Mouse (Mus musculus) neural tube, embryonic 13.5 days (tissue): ENCODE measurements at regions not wholly inside any gene's neighbourhood (a gene's known extent, or its start where the extent isn't known, plus 50 kb on each side); places are given as distances from the start of the nearest gene placed in this dataset.

Experiments
- ATAC-seq: fragments of 200-750 bp; cut with Nextera tagmentation; 2 replicates; pipeline ENCODE4 v1.8.0; 2017; ENCODE audit warnings: low read depth, mild to moderate bottlenecking, moderate TSS enrichment, moderate library complexity
- H3K27ac ChIP-seq: fragments of 300-500 bp; sonication (generic); replicated peaks from 2 replicates; pipeline ENCODE4 v1.5.1; 2015; ENCODE audit warnings: moderate library complexity, mild to moderate bottlenecking, inconsistent platforms
- H3K27me3 ChIP-seq: fragments of 300-500 bp; sonication (generic); 2 replicates; pipeline ENCODE4 v1.6.1; 2015; ENCODE audit warnings: mild to moderate bottlenecking, inconsistent platforms
- H3K36me3 ChIP-seq: fragments of 300-500 bp; sonication (generic); 2 replicates; pipeline ENCODE4 v1.6.1; 2015; ENCODE audit warnings: mild to moderate bottlenecking, inconsistent platforms
- H3K4me1 ChIP-seq: fragments of 300-500 bp; sonication (generic); replicated peaks from 2 replicates; pipeline ENCODE4 v1.6.1; 2015; ENCODE audit warnings: inconsistent platforms
- H3K4me2 ChIP-seq: fragments of 300-500 bp; sonication (generic); 2 replicates; pipeline ENCODE4 v1.6.1; 2015; ENCODE audit warnings: inconsistent platforms, mild to moderate bottlenecking, moderate library complexity
- H3K4me3 ChIP-seq: fragments of 300-500 bp; sonication (generic); 2 replicates; pipeline ENCODE4 v1.5.1; 2015; ENCODE audit warnings: mild to moderate bottlenecking, inconsistent platforms
- H3K9ac ChIP-seq: fragments of 300-500 bp; sonication (generic); 2 replicates; pipeline ENCODE4 v1.6.1; 2015; ENCODE audit warnings: moderate library complexity, mild to moderate bottlenecking, inconsistent platforms
- H3K9me3 ChIP-seq: fragments of 300-500 bp; sonication (generic); 2 replicates; pipeline ENCODE4 v1.6.1; 2016; ENCODE audit warnings: inconsistent platforms
- WGBS: fragments of 180-500 bp; shearing (Covaris S2); methylation state at CpG from one replicate; pipeline ENCODE4 v1.1.7; 2015; 5-methylcytosine and 5-hydroxymethylcytosine counted together

GRCm38 (mm10) chr13:70017535-70017934, 215.3 kb downstream of the Med10 start:
- no peak overlapping the region for H3K27ac ChIP-seq
- 77% methylated on average over 5 of the region's 5 CpGs for WGBS
- H3K9me3 ChIP-seq, result no peaks in the 10 kb centered on the region
- H3K9ac ChIP-seq, result no peak overlapping the region
- no peak overlapping the region for H3K4me3 ChIP-seq
- peaks cover 19% of the 10 kb centered on the region for H3K4me1 ChIP-seq
- no peak overlapping the region for H3K4me2 ChIP-seq
- ATAC-seq, result no peak
- no peaks in the 10 kb centered on the region for H3K27me3 ChIP-seq
- H3K36me3 ChIP-seq, result no peaks in the 10 kb centered on the region

GRCm38 (mm10) chr13:70019999-70020838, 218.0 kb downstream of the Med10 start:
- Histone ChIP-seq H3K9ac (no peak overlapping the region), H3K4me1 (peaks cover 14% of the 10 kb centered on the region), H3K9me3 (no peaks in the 10 kb centered on the region), H3K36me3 (no peaks in the 10 kb centered on the region), H3K27me3 (no peaks in the 10 kb centered on the region), H3K4me2 (no peak overlapping the region), H3K4me3 (no peak overlapping the region), H3K27ac (peak overlapping the region; percentile 68)
- 9% methylated on average over 7 of the region's 7 CpGs for WGBS
- peak; percentile 76 for ATAC-seq

GRCm38 (mm10) chr13:70033249-70033648, 231.1 kb downstream of the Med10 start:
- Histone ChIP-seq H3K9ac (no peak overlapping the region), H3K9me3 (no peaks in the 10 kb centered on the region), H3K4me3 (no peak overlapping the region), H3K27me3 (no peaks in the 10 kb centered on the region), H3K4me1 (peaks cover 20% of the 10 kb centered on the region), H3K36me3 (no peaks in the 10 kb centered on the region), H3K4me2 (no peak overlapping the region), H3K27ac (no peak overlapping the region)
- ATAC-seq, result no peak
- WGBS, result 70% methylated on average over 6 of the region's 6 CpGs

GRCm38 (mm10) chr13:70033763-70034162, 231.6 kb downstream of the Med10 start:
- Histone ChIP-seq H3K27ac (no peak overlapping the region), H3K27me3 (no peaks in the 10 kb centered on the region), H3K36me3 (no peaks in the 10 kb centered on the region), H3K4me3 (no peak overlapping the region), H3K4me2 (no peak overlapping the region), H3K9ac (no peak overlapping the region), H3K4me1 (peaks cover 25% of the 10 kb centered on the region), H3K9me3 (no peaks in the 10 kb centered on the region)
- WGBS, result 52% methylated on average over 4 of the region's 4 CpGs
- no peak; the same call in 1 of the 2 replicates for ATAC-seq

- WGBS, result 21% methylated on average over 11 of the region's 11 CpGs
- H3K27me3 ChIP-seq, result no peaks in the 10 kb centered on the region
- ATAC-seq, result peak; percentile 82
Measured at GRCm38 (mm10) chr13:70037985-70038667, 235.9 kb downstream of the Med10 start.

GRCm38 (mm10) chr13:70057920-70058319, 255.7 kb downstream of the Med10 start:
- H3K9me3 ChIP-seq, result no peaks in the 10 kb centered on the region
- ATAC-seq, result no peak

More at GRCm38 (mm10) chr13:70037985-70038667, 235.9 kb downstream of the Med10 start:
- H3K27ac ChIP-seq, result peak overlapping the region; percentile 74
- peak overlapping the region; percentile 20; the same call in 1 of the 2 replicates for H3K4me2 ChIP-seq
- no peaks in the 10 kb centered on the region for H3K9me3 ChIP-seq
- H3K36me3 ChIP-seq, result no peaks in the 10 kb centered on the region
- no peak overlapping the region for H3K9ac ChIP-seq
- H3K4me1 ChIP-seq, result peaks cover 21% of the 10 kb centered on the region
- no peak overlapping the region for H3K4me3 ChIP-seq

GRCm38 (mm10) chr13:70061363-70061945, 259.3 kb downstream of the Med10 start:
- peaks cover 35% of the 10 kb centered on the region for H3K4me1 ChIP-seq
- H3K9ac ChIP-seq, result no peak overlapping the region
- H3K4me2 ChIP-seq, result no peak overlapping the region
- H3K4me3 ChIP-seq, result no peak overlapping the region
- 72% methylated on average over 13 of the region's 13 CpGs for WGBS
- peak overlapping the region; percentile 52 for H3K27ac ChIP-seq
- H3K27me3 ChIP-seq, result no peaks in the 10 kb centered on the region
- H3K36me3 ChIP-seq, result no peaks in the 10 kb centered on the region
- ATAC-seq, result no peak
- H3K9me3 ChIP-seq, result no peaks in the 10 kb centered on the region

More at GRCm38 (mm10) chr13:70057920-70058319, 255.7 kb downstream of the Med10 start:
- Histone ChIP-seq H3K27me3 (no peaks in the 10 kb centered on the region), H3K4me1 (peaks cover 35% of the 10 kb centered on the region), H3K36me3 (no peaks in the 10 kb centered on the region), H3K4me2 (no peak overlapping the region), H3K9ac (no peak overlapping the region), H3K4me3 (no peak overlapping the region), H3K27ac (peak overlapping the region; percentile 71)
- WGBS, result 46% methylated on average over 9 of the region's 9 CpGs

- H3K4me2 ChIP-seq, result no peak overlapping the region
- WGBS, result 92% methylated on average over 6 of the region's 6 CpGs
- ATAC-seq, result no peak
Measured at GRCm38 (mm10) chr13:70073655-70074054, 271.5 kb downstream of the Med10 start.

GRCm38 (mm10) chr13:70075353-70075752, 273.2 kb downstream of the Med10 start:
- ATAC-seq, result no peak
- Histone ChIP-seq H3K4me3 (no peak overlapping the region), H3K27me3 (no peaks in the 10 kb centered on the region), H3K27ac (no peak overlapping the region), H3K9ac (no peak overlapping the region), H3K4me2 (no peak overlapping the region), H3K9me3 (no peaks in the 10 kb centered on the region), H3K36me3 (no peaks in the 10 kb centered on the region), H3K4me1 (no peaks in the 10 kb centered on the region)
- WGBS, result 63% methylated on average over 4 of the region's 4 CpGs

More at GRCm38 (mm10) chr13:70073655-70074054, 271.5 kb downstream of the Med10 start:
- H3K36me3 ChIP-seq, result no peaks in the 10 kb centered on the region
- no peaks in the 10 kb centered on the region for H3K4me1 ChIP-seq
- no peak overlapping the region for H3K9ac ChIP-seq
- H3K27ac ChIP-seq, result no peak overlapping the region
- no peak overlapping the region for H3K4me3 ChIP-seq
- H3K9me3 ChIP-seq, result no peaks in the 10 kb centered on the region
- H3K27me3 ChIP-seq, result no peaks in the 10 kb centered on the region

GRCm38 (mm10) chr13:70081108-70081507, 278.9 kb downstream of the Med10 start:
- ATAC-seq, result no peak
- no peaks in the 10 kb centered on the region for H3K27me3 ChIP-seq
- WGBS, result 81% methylated on average over 4 of the region's 4 CpGs
- H3K4me3 ChIP-seq, result no peak overlapping the region
- no peaks in the 10 kb centered on the region for H3K36me3 ChIP-seq
- no peak overlapping the region for H3K9ac ChIP-seq
- peak overlapping the region; percentile 16; the same call in 1 of the 2 replicates for H3K27ac ChIP-seq
- peaks cover 4% of the 10 kb centered on the region; the same call in 1 of the 2 replicates for H3K4me1 ChIP-seq
- no peak overlapping the region for H3K4me2 ChIP-seq
- H3K9me3 ChIP-seq, result no peaks in the 10 kb centered on the region

GRCm38 (mm10) chr13:70092886-70093285, 290.7 kb downstream of the Med10 start:
- Histone ChIP-seq H3K9me3 (no peaks in the 10 kb centered on the region), H3K27ac (no peak overlapping the region), H3K9ac (no peak overlapping the region), H3K4me3 (no peak overlapping the region), H3K4me2 (no peak overlapping the region), H3K36me3 (no peaks in the 10 kb centered on the region), H3K27me3 (no peaks in the 10 kb centered on the region), H3K4me1 (peaks cover 35% of the 10 kb centered on the region)
- no peak for ATAC-seq
- 83% methylated on average over 4 of the region's 4 CpGs for WGBS

- H3K27me3 ChIP-seq, result no peaks in the 10 kb centered on the region
- peak overlapping the region; percentile 55 for H3K27ac ChIP-seq
- H3K4me3 ChIP-seq, result no peak overlapping the region
- ATAC-seq, result 0 out of 2 replicates have a peak, but pooled peaks have one; percentile 41
- WGBS, result 25% methylated on average over 2 of the region's 2 CpGs
- H3K9me3 ChIP-seq, result no peaks in the 10 kb centered on the region
- H3K9ac ChIP-seq, result no peak overlapping the region
- no peak overlapping the region for H3K4me2 ChIP-seq
- H3K36me3 ChIP-seq, result no peaks in the 10 kb centered on the region
- H3K4me1 ChIP-seq, result peaks cover 35% of the 10 kb centered on the region
Measured at GRCm38 (mm10) chr13:70093970-70094369, 291.8 kb downstream of the Med10 start.
